Comparison of ENCODE assay signal across 8 mouse cellular contexts in genomic region chr9:123716301-123716700, GRCm38 (mm10). TPM values are rescaled to one million over a fixed set of nuclear protein-coding genes. Genes with fewer than 3 reads are reported as not detected.
DNase-seq lines count a peak whose midpoint lies in the region; ATAC-seq and TF ChIP-seq lines count a peak whose summit lies in the region.

No protein-coding gene starts in this region.

- TF ChIP-seq EP300 in MEL (IDR thresholded peaks at IDR 0.05; ENCODE audit: low read depth in 1 of 2, low read length in 2 of 2): no peak

- DNase-seq in MEL (ENCODE audit: low read depth, low spot score): peak; percentile 23
- no peak for DNase-seq in ovary, postnatal 10 days (ENCODE audit: low spot score)
- no peak for DNase-seq in left cerebral cortex, postnatal 25 days (ENCODE audit: low spot score in 2 of 2)

- no peak for TF ChIP-seq CTCF in intestine, postnatal 0 days (IDR thresholded peaks at IDR 0.05; ENCODE audit: low read depth)
- TF ChIP-seq CTCF in MEL (IDR thresholded peaks at IDR 0.05 in 2 of 3, conservative IDR thresholded peaks at IDR 0.05 in 1 of 3; ENCODE audit: control insufficient read depth in 1 of 3, insufficient read depth in 1 of 3, low read depth in 2 of 3, low read length in 3 of 3, poor library complexity in 1 of 3, severe bottlenecking in 1 of 3): no peak

- H3K9ac ChIP-seq in intestine, postnatal 0 days (ENCODE audit: low read depth, low read length): no peak overlapping the region
- no peak overlapping the region for H3K9ac ChIP-seq in intestine, embryonic 16.5 days (ENCODE audit: low read depth, low read length)
- no peak overlapping the region for H3K9ac ChIP-seq in MEL (ENCODE audit: control insufficient read depth, low read depth, low read length, poor library complexity, severe bottlenecking)
- 0 out of 2 replicates have a peak overlapping the region, but pooled peaks have one; percentile 15 for H3K9ac ChIP-seq in forebrain, embryonic 15.5 days (replicated peaks)
- H3K9ac ChIP-seq in liver, embryonic 15.5 days: no peak overlapping the region; the same call in 1 of the 2 replicates

- peaks cover 4% of the 10 kb centered on the region for H3K36me3 ChIP-seq in intestine, postnatal 0 days (ENCODE audit: control insufficient read depth, insufficient read depth)
- 0 out of 2 replicates have a peak, but pooled peaks cover 2% of the 10 kb centered on the region for H3K36me3 ChIP-seq in intestine, embryonic 16.5 days (ENCODE audit: control insufficient read depth, insufficient read depth, low read length)
- H3K36me3 ChIP-seq in MEL (ENCODE audit: control insufficient read depth in 1 of 2, insufficient read depth in 2 of 2, low read length in 2 of 2): peaks cover 0 to 8% of the 10 kb centered on the region in 2 experiments; a peak in 3 of 4 replicates
- peaks cover 8% of the 10 kb centered on the region for H3K36me3 ChIP-seq in forebrain, embryonic 15.5 days
- H3K36me3 ChIP-seq in liver, embryonic 15.5 days (replicated peaks): peaks cover 3% of the 10 kb centered on the region; the same call in 1 of the 2 replicates

- H3K4me3 ChIP-seq in intestine, postnatal 0 days (ENCODE audit: low read depth, low read length): peak overlapping the region; percentile 71; the same call in 1 of the 2 replicates
- H3K4me3 ChIP-seq in intestine, embryonic 16.5 days (ENCODE audit: low read length): no peak overlapping the region
- peak overlapping the region in 1 of 2 experiments; percentile 80; a peak in 1 of 4 replicates for H3K4me3 ChIP-seq in MEL (ENCODE audit: control insufficient read depth in 1 of 2, insufficient read depth in 1 of 2, low read depth in 2 of 2, low read length in 2 of 2)
- H3K4me3 ChIP-seq in forebrain, embryonic 15.5 days: no peak overlapping the region
- peak overlapping the region; percentile 89; the same call in 1 of the 2 replicates for H3K4me3 ChIP-seq in liver, embryonic 15.5 days (replicated peaks)

- no peak for TF ChIP-seq POLR2A in MEL (IDR thresholded peaks at IDR 0.05; ENCODE audit: control insufficient read depth in 1 of 2, insufficient read depth in 1 of 2, low read depth in 1 of 2, low read length in 2 of 2, poor library complexity in 1 of 2)

- no peaks in the 10 kb centered on the region for H3K79me2 ChIP-seq in MEL (ENCODE audit: control insufficient read depth, insufficient read depth, low read length, poor library complexity)

- no peaks in the 10 kb centered on the region for H3K27me3 ChIP-seq in intestine, postnatal 0 days (replicated peaks; ENCODE audit: control insufficient read depth, insufficient read depth, low read length)
- no peaks in the 10 kb centered on the region for H3K27me3 ChIP-seq in intestine, embryonic 16.5 days (replicated peaks; ENCODE audit: control insufficient read depth, insufficient read depth, low read length)
- no peaks in the 10 kb centered on the region for H3K27me3 ChIP-seq in MEL (ENCODE audit: control insufficient read depth in 1 of 2, insufficient read depth in 2 of 2, low read length in 2 of 2)
- no peaks in the 10 kb centered on the region for H3K27me3 ChIP-seq in forebrain, embryonic 15.5 days
- peaks cover 6% of the 10 kb centered on the region; the same call in 1 of the 2 replicates for H3K27me3 ChIP-seq in liver, embryonic 15.5 days

- no peaks in the 10 kb centered on the region for H3K9me3 ChIP-seq in intestine, postnatal 0 days (ENCODE audit: control insufficient read depth)
- H3K9me3 ChIP-seq in intestine, embryonic 16.5 days (ENCODE audit: control insufficient read depth, low read length): no peaks in the 10 kb centered on the region
- no peaks in the 10 kb centered on the region for H3K9me3 ChIP-seq in MEL (replicated peaks; ENCODE audit: insufficient read depth, low read length)
- no peaks in the 10 kb centered on the region for H3K9me3 ChIP-seq in forebrain, embryonic 15.5 days
- no peaks in the 10 kb centered on the region for H3K9me3 ChIP-seq in liver, embryonic 15.5 days (replicated peaks)

- intact Hi-C loops in left cerebral cortex, postnatal 25 days (cut with DNase I): no loop called here

- WGBS in intestine, postnatal 0 days: 17% methylated on average over 3 of the region's 3 CpGs
- WGBS in intestine, embryonic 16.5 days: 31% methylated on average over 3 of the region's 3 CpGs
- 76% methylated on average over 3 of the region's 3 CpGs for WGBS in forebrain, embryonic 15.5 days
- WGBS in liver, embryonic 15.5 days (ENCODE audit: insufficient replicate concordance): 57% methylated on average over 3 of the region's 3 CpGs

- no peak for ATAC-seq in intestine, postnatal 0 days
- no peak for ATAC-seq in intestine, embryonic 16.5 days
- no peak for ATAC-seq in forebrain, embryonic 15.5 days (replicated peaks)
- no peak for ATAC-seq in liver, embryonic 15.5 days (ENCODE audit: insufficient read depth)
- no peak for ATAC-seq in activated CD4-positive, CD25-positive, alpha-beta regulatory T cell, adult 4 months

- H3K27ac ChIP-seq in intestine, postnatal 0 days (ENCODE audit: low read depth, low read length): no peak overlapping the region
- H3K27ac ChIP-seq in intestine, embryonic 16.5 days (ENCODE audit: low read length): no peak overlapping the region
- no peak overlapping the region for H3K27ac ChIP-seq in MEL (ENCODE audit: control insufficient read depth, low read depth, low read length)
- H3K27ac ChIP-seq in forebrain, embryonic 15.5 days (replicated peaks): no peak overlapping the region
- no peak overlapping the region for H3K27ac ChIP-seq in liver, embryonic 15.5 days (replicated peaks)

- H3K4me1 ChIP-seq in intestine, postnatal 0 days (replicated peaks; ENCODE audit: control insufficient read depth, insufficient read depth, low read length): no peaks in the 10 kb centered on the region
- 0 out of 2 replicates have a peak, but pooled peaks cover 5% of the 10 kb centered on the region for H3K4me1 ChIP-seq in intestine, embryonic 16.5 days (ENCODE audit: control insufficient read depth, insufficient read depth, low read length)
- peaks cover 3 to 8% of the 10 kb centered on the region in 2 experiments; a peak in 3 of 4 replicates for H3K4me1 ChIP-seq in MEL (ENCODE audit: control insufficient read depth in 1 of 2, insufficient read depth in 2 of 2, low read length in 2 of 2)
- H3K4me1 ChIP-seq in forebrain, embryonic 15.5 days: peaks cover 15% of the 10 kb centered on the region
- peaks cover 12% of the 10 kb centered on the region for H3K4me1 ChIP-seq in liver, embryonic 15.5 days (replicated peaks)

- no peak for TF ChIP-seq RAD21 in MEL (IDR thresholded peaks at IDR 0.05; ENCODE audit: low read depth, low read length)

- peak overlapping the region; percentile 63; the same call in 1 of the 2 replicates for H3K4me2 ChIP-seq in intestine, postnatal 0 days (replicated peaks; ENCODE audit: low read depth)
- H3K4me2 ChIP-seq in intestine, embryonic 16.5 days (ENCODE audit: low read depth, low read length): no peak overlapping the region
- H3K4me2 ChIP-seq in forebrain, embryonic 15.5 days (replicated peaks): peak overlapping the region; percentile 59; the same call in 1 of the 2 replicates
- H3K4me2 ChIP-seq in liver, embryonic 15.5 days: peak overlapping the region; percentile 89

TF ChIP-seq in MEL, 35 proteins besides CTCF, POLR2A, EP300 and RAD21:
- TF ChIP-seq USF2 (IDR thresholded peaks at IDR 0.05; ENCODE audit: borderline replicate concordance in 1 of 2, insufficient read depth in 1 of 2, low read depth in 1 of 2, low read length in 2 of 2): no peak
- TF ChIP-seq UBTF (IDR thresholded peaks at IDR 0.05; ENCODE audit: borderline replicate concordance, insufficient read depth, low read depth, low read length): no peak
- TF ChIP-seq CHD1 (IDR thresholded peaks at IDR 0.05; ENCODE audit: low read depth, low read length): no peak
- TF ChIP-seq ZC3H11A (IDR thresholded peaks at IDR 0.05; ENCODE audit: low read depth, low read length): no peak

RNA-seq across cellular contexts. Expression of gene Lztfl1, which starts 1.2 kb away (rescaled TPM):
- 25.0 and 26.1 TPM in 2 replicates for polyA plus RNA-seq in intestine, postnatal 0 days (2015; fragmentation: Nextera tagmentation; extraction: Ambion mirVana)
- polyA plus RNA-seq in intestine, embryonic 16.5 days (2015; fragmentation: Nextera tagmentation; extraction: Ambion mirVana): 33.5 and 36.7 TPM in 2 replicates
- total RNA-seq in MEL (2012; rRNA removed): 13.0 and 18.1 TPM in 2 replicates
- polyA plus RNA-seq in MEL (2012; ENCODE audit: insufficient read depth in 1 of 2, insufficient read length in 2 of 2, low read depth in 1 of 2, low replicate concordance in 2 of 2, missing spikeins in 1 of 2): 100 to 1,000 TPM in 1 of 2 experiments, 10 to 100 TPM in 1; 17.1 to 408 TPM
- 50.8 and 56.0 TPM in 2 replicates for polyA plus RNA-seq in forebrain, embryonic 15.5 days (2015; fragmentation: Nextera tagmentation; extraction: Ambion mirVana)
- 16.4 and 17.4 TPM in 2 replicates for polyA plus RNA-seq in liver, embryonic 15.5 days (2015; fragmentation: Nextera tagmentation; extraction: Ambion mirVana)
- polyA plus RNA-seq in activated CD4-positive, CD25-positive, alpha-beta regulatory T cell, adult 4 months (2017; shearing (Covaris generic)): 10 to 100 TPM; 51.1 to 71.1 TPM
- 10 to 100 TPM; 77.8 to 81.6 TPM for total RNA-seq in left cerebral cortex, postnatal 25 days (2021)

RNA-seq across cellular contexts. Expression of gene Slc6a20a, which starts 37.6 kb away (rescaled TPM):
- polyA plus RNA-seq in intestine, postnatal 0 days (2015; fragmentation: Nextera tagmentation; extraction: Ambion mirVana): 20.3 and 23.3 TPM in 2 replicates
- 32.5 and 39.9 TPM in 2 replicates for polyA plus RNA-seq in intestine, embryonic 16.5 days (2015; fragmentation: Nextera tagmentation; extraction: Ambion mirVana)
- total RNA-seq in MEL (2012; rRNA removed): not detected in 2 replicates
- polyA plus RNA-seq in MEL (2012; ENCODE audit: insufficient read depth in 1 of 2, insufficient read length in 2 of 2, low read depth in 1 of 2, low replicate concordance in 2 of 2, missing spikeins in 1 of 2): not detected
- 2.8 and 3.1 TPM in 2 replicates for polyA plus RNA-seq in forebrain, embryonic 15.5 days (2015; fragmentation: Nextera tagmentation; extraction: Ambion mirVana)
- 3.6 and 3.7 TPM in 2 replicates for polyA plus RNA-seq in liver, embryonic 15.5 days (2015; fragmentation: Nextera tagmentation; extraction: Ambion mirVana)
- under 1 TPM in 1 of 2 experiments, not detected in 1; 0.54 TPM for polyA plus RNA-seq in activated CD4-positive, CD25-positive, alpha-beta regulatory T cell, adult 4 months (2017; shearing (Covaris generic))
- 10 to 100 TPM; 15.9 to 21.1 TPM for total RNA-seq in left cerebral cortex, postnatal 25 days (2021)

RNA-seq across cellular contexts. Expression of gene Ccr9, which starts 38.1 kb away (rescaled TPM):
- 0.50 and 0.61 TPM in 2 replicates for polyA plus RNA-seq in intestine, postnatal 0 days (2015; fragmentation: Nextera tagmentation; extraction: Ambion mirVana)
- polyA plus RNA-seq in intestine, embryonic 16.5 days (2015; fragmentation: Nextera tagmentation; extraction: Ambion mirVana): 0.70 and 1.4 TPM in 2 replicates
- total RNA-seq in MEL (2012; rRNA removed): not detected in 2 replicates
- not detected for polyA plus RNA-seq in MEL (2012; ENCODE audit: insufficient read depth in 1 of 2, insufficient read length in 2 of 2, low read depth in 1 of 2, low replicate concordance in 2 of 2, missing spikeins in 1 of 2)
- polyA plus RNA-seq in forebrain, embryonic 15.5 days (2015; fragmentation: Nextera tagmentation; extraction: Ambion mirVana): 0.05 and 0.27 TPM in 2 replicates
- 0.16 and 0.26 TPM in 2 replicates for polyA plus RNA-seq in liver, embryonic 15.5 days (2015; fragmentation: Nextera tagmentation; extraction: Ambion mirVana)
- 10 to 100 TPM; 15.3 to 36.5 TPM for polyA plus RNA-seq in activated CD4-positive, CD25-positive, alpha-beta regulatory T cell, adult 4 months (2017; shearing (Covaris generic))
- under 1 TPM; 0.07 to 0.11 TPM for total RNA-seq in left cerebral cortex, postnatal 25 days (2021)

Comparison
In these comparisons a context has a peak if more than half of its experiments do, and no peak if none do; other contexts are left out.
1. H3K4me3 ChIP-seq: peak in intestine, postnatal 0 days (single experiment) and liver, embryonic 15.5 days (single experiment); none in intestine, embryonic 16.5 days (single experiment) and forebrain, embryonic 15.5 days (single experiment).